Mouse (Mus musculus) ES-Bruce4 (cell line): ENCODE data around the gene Myo10. TPM values are rescaled to one million over a fixed set of nuclear protein-coding genes. Genes with fewer than 3 reads are reported as not detected.

ENCODE experiments used
- H3K27ac ChIP-seq: 2 replicates; pipeline ENCODE4 v1.5.1; 2012; ENCODE audit warnings: low read length, inconsistent platforms; ENCODE audit not compliant: insufficient read depth
- H3K27me3 ChIP-seq: 2 replicates; pipeline ENCODE4 v1.6.1; 2012; ENCODE audit warnings: mild to moderate bottlenecking, low read length, inconsistent platforms; ENCODE audit not compliant: control insufficient read depth, poor library complexity, insufficient read depth, severe bottlenecking
- H3K36me3 ChIP-seq: 2 replicates; pipeline ENCODE4 v1.6.1; 2012; ENCODE audit warnings: inconsistent platforms, mild to moderate bottlenecking, low read length, moderate library complexity; ENCODE audit not compliant: control insufficient read depth, poor library complexity, insufficient read depth, severe bottlenecking
- H3K4me1 ChIP-seq: one replicate; pipeline ENCODE4 v1.8.1; 2011; ENCODE audit warnings: low read length; ENCODE audit not compliant: control insufficient read depth, insufficient read depth
- H3K4me3 ChIP-seq: 2 replicates; pipeline ENCODE4 v1.5.1; 2011; ENCODE audit warnings: low read depth, mild to moderate bottlenecking, low read length
- H3K9ac ChIP-seq: 2 replicates; pipeline ENCODE4 v1.6.1; 2012; ENCODE audit warnings: low read depth, mild to moderate bottlenecking, inconsistent platforms; ENCODE audit not compliant: poor library complexity, severe bottlenecking
- H3K9me3 ChIP-seq: replicated peaks from 2 replicates; pipeline ENCODE4 v1.6.1; 2012; ENCODE audit warnings: mild to moderate bottlenecking, low read length, inconsistent platforms; ENCODE audit not compliant: control insufficient read depth, poor library complexity, insufficient read depth, severe bottlenecking
- CTCF ChIP-seq: IDR thresholded peaks from one replicate; pipeline ENCODE4 v1.8.1; 2011; ENCODE audit warnings: low read depth, low read length
- EP300 ChIP-seq: IDR thresholded peaks from 2 replicates; pipeline ENCODE4 v1.6.1; 2011; ENCODE audit warnings: low read depth, low read length; ENCODE audit not compliant: insufficient read depth
- POLR2A ChIP-seq: IDR thresholded peaks from one replicate; pipeline ENCODE4 v1.8.1; 2011; ENCODE audit warnings: low read length; ENCODE audit not compliant: insufficient read depth
- polyA plus RNA-seq: library from polyadenylated mRNA; stranded (reverse); fragments of >200 nt; gene quantifications from 2 replicates; pipeline ENCODE4 v1.2.4, GENCODE M21; 2011; ENCODE audit warnings: low read depth; ENCODE audit not compliant: missing spikeins, insufficient read depth, insufficient read length

Gene Myo10
- polyA plus RNA-seq, 1 experiment = 171 TPM

DNA sequence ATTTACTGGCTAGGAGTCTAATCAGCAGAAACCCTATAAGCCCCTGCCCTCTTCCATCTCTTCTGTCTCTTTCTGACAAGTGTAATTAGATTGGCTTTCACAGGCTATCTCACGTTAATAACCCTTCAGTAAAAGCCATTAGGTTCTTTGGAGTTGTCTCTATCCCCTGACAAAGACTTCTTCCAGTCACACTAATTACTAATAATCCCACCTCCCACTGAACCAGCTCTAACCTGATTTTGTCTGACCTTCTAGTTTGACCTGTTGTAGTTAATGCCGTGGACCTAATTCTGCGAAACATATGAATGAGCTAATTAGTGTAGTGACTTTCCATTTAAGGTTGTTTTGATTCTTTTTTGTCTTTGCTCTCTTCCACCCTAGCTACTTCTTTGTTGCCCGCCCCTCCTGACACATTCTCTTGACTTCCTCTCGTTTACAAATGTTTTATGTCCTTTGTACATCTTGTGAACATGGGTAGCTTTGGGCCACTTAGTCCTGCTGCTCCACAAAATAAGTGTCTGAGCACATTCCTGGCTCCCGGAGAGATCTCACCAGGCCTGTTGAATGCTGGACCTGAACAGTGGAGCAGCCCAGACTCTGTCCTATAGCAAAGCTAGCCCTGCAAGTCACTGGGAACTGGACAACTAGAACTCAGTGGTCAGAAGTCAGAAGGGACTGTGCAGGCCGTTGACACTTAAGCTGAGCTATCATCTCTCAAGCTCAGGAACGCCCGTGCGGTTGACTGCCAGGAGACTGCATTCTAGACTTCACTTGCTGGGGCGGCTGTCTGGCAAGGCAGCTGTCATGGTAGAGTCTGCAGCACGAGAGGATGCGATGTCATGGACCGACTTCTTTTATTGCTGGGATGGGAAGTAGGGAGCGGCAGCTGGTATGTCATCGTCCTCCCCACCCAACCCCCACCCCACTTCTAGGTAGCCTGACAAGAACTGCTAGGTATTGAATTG is 47.2 kb downstream of the Myo10 start:
- H3K36me3 ChIP-seq = no peaks in the 10 kb centered on the region
- no peak overlapping the region for H3K9ac ChIP-seq
- H3K9me3 ChIP-seq = no peaks in the 10 kb centered on the region
- H3K4me1 ChIP-seq = peaks cover 4% of the 10 kb centered on the region
- H3K27ac ChIP-seq = no peak overlapping the region
- TF ChIP-seq EP300 = no peak
- no peak for TF ChIP-seq POLR2A
- no peaks in the 10 kb centered on the region for H3K27me3 ChIP-seq
- H3K4me3 ChIP-seq = no peak overlapping the region

DNA sequence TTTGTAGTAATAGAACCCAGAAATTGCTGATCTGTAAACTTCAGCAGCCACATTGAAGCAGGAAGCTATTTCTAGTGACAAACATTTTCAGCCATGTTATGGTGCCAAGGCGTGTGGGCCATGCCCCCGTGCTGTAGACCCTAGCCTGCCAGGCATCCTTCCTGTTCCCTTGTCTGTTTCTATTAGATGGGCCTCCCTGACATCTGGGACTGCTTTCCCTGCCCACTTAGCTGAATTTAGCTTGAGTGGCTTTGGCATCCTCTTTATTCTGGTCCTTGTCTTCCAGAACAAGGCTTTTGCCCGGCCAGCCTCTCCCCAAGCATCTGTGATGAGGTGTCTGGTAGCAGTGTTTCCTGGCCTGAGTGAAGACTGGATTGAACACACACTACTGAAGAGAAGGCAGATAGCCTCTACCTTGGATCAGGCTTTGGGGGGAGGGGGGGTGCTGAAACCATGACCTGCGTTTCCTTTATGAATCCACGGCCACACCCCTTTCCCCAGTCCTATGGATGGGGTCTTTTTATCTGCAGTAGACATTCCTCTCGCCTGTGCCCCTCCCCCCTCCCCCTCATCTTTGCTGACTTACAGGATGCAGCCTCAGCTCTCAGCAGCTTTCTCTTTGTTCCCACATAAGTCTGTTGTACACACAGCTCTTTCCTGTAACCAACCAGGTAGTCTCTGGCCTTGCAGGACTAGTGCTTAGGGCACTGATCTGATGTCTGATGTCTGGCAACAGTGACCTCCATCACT is 51.1 kb downstream of the Myo10 start:
- Histone ChIP-seq H3K4me3 (no peak overlapping the region), H3K9me3 (no peaks in the 10 kb centered on the region), H3K4me1 (peaks cover 8% of the 10 kb centered on the region), H3K36me3 (no peaks in the 10 kb centered on the region), H3K9ac (no peak overlapping the region), H3K27me3 (no peaks in the 10 kb centered on the region), H3K27ac (no peak overlapping the region)
- no peak for TF ChIP-seq CTCF
- no peak for TF ChIP-seq EP300
- no peak for TF ChIP-seq POLR2A

DNA sequence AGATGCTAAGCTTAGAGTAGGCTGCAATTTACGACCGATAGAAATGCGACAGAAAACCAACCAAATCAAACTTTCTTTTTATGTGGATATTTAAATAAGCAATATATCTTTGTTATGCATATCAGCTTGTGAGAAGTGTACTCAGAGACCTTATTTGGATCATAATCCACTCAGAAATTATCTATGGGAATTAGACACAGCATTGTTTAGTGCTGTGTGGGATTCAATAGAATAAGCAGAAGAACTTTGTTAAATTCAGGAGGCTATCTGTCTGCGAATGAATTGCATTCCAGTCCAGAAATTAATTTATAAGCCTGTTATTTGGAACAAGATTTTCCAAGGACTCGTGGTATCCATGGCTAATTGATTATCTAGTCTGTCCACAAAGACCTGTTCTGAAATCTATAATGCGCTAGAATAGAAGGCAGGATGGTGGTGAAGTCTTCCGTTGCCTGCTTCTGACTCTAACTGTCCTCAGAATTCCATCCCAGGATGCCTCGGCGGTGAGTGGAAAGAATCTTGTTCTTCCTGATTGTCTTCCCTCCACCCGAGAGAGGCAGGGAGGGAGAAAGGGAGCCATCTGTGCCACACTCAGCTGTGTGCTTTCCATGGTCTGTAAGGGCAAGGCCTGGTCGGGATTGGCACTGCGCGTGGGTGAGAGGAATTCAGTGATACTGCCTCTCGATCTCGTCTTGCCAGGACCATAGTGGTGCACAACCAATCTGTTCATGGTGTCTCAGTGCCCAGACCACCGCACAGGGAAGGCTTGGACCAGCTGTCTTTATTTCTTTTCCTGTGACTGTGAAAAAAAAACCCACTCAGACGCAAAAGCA is 52.0 kb downstream of the Myo10 start:
- H3K4me1 ChIP-seq = peaks cover 8% of the 10 kb centered on the region
- no peak overlapping the region for H3K4me3 ChIP-seq
- no peak overlapping the region for H3K27ac ChIP-seq
- H3K9ac ChIP-seq = no peak overlapping the region
- TF ChIP-seq EP300 (no peak), POLR2A (no peak), CTCF (no peak)
- no peaks in the 10 kb centered on the region for H3K27me3 ChIP-seq
- H3K9me3 ChIP-seq = no peaks in the 10 kb centered on the region
- no peaks in the 10 kb centered on the region for H3K36me3 ChIP-seq

DNA sequence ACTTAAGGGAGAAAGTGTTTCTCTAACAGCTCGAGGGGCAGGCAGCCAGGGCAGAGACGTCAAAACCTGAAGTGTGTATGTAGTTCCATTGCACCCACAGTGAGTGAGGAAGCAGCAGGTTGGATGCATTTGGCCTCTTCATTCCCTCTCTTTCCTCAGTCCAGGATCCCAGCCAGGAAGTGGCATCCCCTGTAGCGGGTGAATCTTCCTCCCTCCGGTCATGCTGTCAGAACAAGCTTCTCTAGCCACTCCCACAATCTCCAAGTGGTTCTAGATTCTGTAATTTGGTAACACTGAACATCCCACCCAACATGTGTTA is 52.6 kb downstream of the Myo10 start:
- H3K9ac ChIP-seq = no peak overlapping the region
- H3K36me3 ChIP-seq = no peaks in the 10 kb centered on the region
- H3K27ac ChIP-seq = no peak overlapping the region
- no peak overlapping the region for H3K4me3 ChIP-seq
- no peak for TF ChIP-seq POLR2A
- no peak for TF ChIP-seq CTCF
- TF ChIP-seq EP300 = no peak
- H3K27me3 ChIP-seq = no peaks in the 10 kb centered on the region
- peaks cover 8% of the 10 kb centered on the region for H3K4me1 ChIP-seq
- no peaks in the 10 kb centered on the region for H3K9me3 ChIP-seq

DNA sequence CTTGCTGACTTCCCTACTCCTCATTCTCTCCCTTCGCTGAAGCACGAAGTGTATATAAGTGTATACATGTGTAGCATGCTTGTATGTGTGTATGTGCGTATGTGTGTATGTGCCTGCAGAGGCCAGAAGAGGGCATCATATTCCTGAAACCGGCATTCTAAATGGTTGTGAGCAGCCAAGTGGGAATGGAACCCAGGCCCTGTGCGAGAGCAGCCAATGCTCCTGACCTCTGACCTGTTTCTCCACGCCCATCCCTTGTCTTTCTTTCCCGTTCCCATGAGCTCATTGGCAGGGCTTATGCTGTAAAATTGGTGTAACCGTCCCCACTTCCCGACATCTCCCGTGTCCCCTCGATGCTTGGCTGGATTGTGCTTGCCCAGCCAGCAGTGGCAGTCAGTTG is 53.0 kb downstream of the Myo10 start:
- no peak overlapping the region for H3K27ac ChIP-seq
- H3K27me3 ChIP-seq = no peaks in the 10 kb centered on the region

More for the DNA sequence above, 53.0 kb downstream of the Myo10 start:
- Histone ChIP-seq H3K9me3 (no peaks in the 10 kb centered on the region), H3K4me1 (peaks cover 8% of the 10 kb centered on the region), H3K36me3 (no peaks in the 10 kb centered on the region), H3K9ac (no peak overlapping the region), H3K4me3 (no peak overlapping the region)
- no peak for TF ChIP-seq CTCF
- no peak for TF ChIP-seq EP300
- TF ChIP-seq POLR2A = no peak
